Mouse (Mus musculus) Muller cell, postnatal 12 days (primary cell): Measurements from ENCODE around the gene Pla2g3.

Experiments used
- DNase-seq: peaks from one replicate; pipeline ENCODE4 v3.0.0-alpha.2; 2015; ENCODE audit errors: inconsistent ontology term

Pla2g3 gene

DNA sequence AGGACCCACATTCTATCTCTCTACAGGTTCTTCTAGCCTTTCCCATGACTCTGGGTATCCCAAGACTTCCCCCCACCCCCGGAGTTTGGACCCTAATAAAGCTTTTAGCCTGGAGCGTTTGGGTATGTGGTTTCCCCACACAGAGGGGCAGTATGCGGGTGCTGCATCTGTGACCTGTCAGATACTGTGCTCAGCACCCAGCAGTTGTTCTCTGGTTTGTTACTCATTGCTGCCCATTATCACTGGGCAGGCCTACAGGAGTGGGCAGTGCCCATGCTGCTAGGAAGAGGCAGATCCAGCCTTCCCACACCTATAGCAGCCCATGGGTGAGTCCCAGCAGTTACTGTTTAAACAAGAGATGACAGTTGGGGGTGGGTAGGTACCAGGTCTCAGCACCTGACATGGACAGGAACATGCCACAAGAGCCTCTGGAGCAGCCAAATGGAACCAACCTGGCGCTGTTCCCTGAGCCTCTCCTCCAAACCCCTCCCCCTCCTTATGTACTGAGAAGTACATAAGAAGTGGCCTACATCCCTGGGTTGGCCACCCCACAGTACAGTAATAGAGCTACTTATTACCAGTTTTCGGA is 48.8 kb downstream of the Pla2g3 start:
- no peak for DNase-seq

DNA sequence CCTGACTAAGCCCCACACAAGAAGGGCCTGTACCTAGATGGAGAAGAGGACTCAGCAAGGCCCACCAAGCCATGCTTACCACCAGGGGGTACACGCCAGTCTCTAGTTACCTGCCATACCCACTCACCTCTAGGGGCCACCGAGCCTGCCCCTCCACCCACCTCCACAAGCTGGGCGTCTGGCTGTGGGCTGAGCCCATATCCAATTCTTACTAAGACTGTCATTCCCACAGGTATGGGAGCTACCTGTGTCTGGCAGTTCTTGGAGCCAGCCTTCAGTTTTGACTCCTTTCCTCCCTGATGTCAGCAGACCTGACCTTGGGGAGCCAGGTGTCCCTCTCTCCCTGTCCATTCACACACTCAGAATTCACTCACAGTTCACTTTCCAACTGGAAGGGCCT is 49.6 kb downstream of the Pla2g3 start:
- DNase-seq, result no peak

DNA sequence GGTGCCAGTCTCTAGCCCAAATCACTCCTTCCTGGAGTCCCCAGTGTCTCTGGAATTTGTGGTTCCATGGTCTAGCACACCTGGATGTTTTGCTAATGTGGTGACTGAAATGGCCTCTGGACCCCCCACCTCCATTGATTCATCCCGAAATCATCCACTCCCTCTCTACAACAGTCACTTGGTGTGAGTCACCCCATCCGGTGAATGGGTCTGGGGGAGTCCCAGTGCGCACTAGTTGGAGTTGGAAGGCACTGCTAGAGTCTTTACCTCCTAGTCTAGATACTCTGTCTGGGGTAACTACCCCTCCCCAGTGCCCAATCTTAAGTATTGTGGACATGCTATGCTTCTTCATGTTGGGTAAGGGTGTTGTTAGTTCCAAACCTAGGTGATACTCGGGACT is 50.3 kb downstream of the Pla2g3 start:
- DNase-seq, result peak; percentile 45

DNA sequence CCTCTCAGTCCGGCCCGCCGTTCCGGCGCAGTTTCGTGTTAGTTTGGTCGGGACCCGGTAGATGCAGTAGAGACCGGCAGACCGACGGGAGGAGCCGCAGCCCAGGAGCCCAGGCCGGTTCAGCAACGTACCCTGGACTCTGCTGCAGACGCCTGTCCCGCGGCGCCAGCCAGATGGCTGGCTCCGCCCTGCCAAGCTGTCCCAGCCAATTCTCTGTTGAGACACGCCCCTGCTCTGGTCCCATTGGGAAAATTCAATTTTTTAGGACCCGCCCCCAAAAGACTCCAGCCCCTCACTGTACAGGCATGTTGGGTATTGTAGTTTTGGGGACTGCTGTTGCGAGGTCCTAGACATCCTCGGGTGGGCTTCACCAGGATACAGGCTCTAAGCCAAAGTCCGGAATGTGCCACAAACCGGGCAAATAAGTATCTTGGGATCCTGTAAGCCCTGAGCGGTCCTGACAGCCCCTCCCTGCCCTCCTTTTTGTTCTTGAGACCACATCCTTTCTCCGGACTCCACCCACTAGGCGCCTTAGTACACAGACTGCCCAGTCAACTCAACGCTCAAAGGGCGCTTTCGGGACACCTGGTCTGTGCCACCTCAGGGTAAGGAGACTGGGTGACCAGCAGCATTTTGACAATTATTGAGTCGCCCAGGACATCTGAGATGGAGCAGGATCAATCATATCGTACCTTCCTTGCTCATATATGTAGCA is 51.2 kb downstream of the Pla2g3 start:
- peak; percentile 92 for DNase-seq

DNA sequence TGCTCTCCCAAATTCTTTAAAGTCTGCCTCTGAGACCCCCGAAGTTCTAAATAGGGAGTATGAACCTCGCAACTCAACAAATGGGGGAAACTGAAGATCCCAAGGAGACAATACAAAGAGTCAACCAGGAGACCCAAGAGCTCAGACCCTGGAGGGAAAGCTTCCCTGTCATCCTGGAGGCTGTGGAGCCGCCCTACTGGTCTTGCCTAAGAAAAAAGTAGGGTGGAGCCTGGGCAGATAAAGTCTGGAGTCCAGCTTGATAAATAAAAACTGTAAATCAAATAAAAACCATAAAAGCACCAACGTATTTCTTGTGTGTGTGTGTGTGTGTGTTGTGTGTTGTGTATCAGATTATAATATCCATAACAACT is 51.7 kb downstream of the Pla2g3 start:
- no peak for DNase-seq

DNA sequence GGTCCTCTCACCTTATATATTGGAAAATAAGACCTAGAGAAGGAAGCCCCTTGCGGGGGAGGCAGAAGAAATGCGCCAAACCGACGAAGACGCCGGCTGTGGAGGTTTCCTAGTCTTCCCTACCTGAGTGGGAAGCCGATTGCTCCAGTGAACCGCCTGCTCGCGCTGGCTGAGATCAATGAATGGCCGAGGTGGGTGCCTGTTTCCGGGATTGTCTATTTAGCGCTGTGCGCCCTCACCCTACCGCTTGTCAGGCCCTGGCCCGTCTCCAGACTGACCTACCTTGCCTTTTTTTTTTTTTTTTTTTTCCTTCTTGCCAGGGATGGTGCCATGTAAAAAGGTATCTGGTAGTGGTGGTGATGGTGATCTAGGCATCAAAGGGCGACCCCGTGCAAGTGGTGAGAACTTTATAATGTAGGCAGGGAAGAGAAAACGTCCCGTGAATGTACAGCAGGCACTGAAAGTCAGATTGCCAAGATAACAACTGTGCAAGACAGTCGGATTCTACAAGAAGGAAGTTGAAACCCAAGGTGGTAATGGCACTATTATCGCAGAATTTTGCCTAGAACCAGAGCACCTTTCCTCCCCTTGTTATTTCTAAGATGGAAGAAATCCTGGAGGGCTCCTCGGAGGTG is 52.5 kb downstream of the Pla2g3 start, which contains the start of gene Smtn:
Gene Smtn (minus strand): TSS at position 162 of the 635 bp plus-strand sequence.
- no peak for DNase-seq

DNA sequence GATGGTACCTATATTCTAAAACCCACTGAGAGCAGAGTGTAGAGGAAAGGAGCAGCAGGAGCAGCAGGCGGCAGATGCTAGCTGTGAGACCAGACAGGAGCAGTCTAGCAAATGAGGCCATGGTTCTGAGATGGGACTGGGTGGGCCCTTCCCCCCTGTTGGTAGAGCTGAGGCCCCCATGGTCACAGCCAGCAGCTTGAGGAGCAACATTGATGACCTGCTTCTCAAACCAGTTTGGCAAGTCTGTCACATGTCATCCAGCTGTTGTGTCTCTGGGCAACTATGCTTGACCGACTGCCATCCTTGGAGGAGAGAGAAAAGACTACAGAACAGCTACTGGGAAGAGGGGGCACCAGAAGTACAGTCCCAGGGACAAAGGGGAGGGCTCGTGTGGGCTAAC is 53.8 kb downstream of the Pla2g3 start:
- DNase-seq, result no peak

DNA sequence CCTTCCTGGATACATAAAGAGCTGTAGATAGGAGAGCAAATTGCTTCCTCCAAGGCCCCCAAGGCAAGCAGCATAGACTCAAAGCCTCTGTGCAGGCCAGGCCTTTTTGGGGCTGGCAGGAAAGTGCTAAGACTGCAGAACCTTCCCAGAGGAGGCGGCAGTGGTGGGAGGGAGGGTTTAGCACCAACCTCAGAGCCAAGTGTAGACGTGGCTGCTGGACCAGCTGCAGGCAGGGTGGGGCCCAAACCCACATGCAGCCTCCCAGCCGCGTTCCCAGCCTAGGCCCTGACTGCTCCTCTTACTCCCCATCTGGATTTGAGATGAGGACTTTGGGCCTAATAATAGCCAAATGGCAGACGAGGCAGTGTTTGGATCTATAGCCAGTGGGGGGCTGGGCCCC is 54.9 kb downstream of the Pla2g3 start:
- DNase-seq, result no peak

DNA sequence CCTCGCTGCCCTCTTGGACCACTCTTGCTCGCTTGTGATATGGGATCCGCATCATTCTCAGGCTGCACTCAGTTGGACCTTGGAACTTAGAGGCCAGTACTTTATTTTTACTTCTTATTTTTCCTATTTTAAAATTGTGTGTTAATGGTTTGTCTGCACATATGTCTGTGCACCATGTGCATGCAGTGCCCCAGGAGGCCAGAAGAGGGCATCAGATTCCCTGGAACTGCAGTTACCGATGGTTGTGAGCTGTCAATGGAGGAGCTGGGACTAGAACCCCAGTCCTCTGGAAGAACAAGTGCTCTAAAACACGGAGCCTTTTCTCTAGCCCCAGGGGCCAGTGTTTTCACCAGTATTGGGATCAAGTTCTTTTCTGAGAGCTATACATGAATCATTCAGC is 56.3 kb downstream of the Pla2g3 start:
- DNase-seq, result no peak

DNA sequence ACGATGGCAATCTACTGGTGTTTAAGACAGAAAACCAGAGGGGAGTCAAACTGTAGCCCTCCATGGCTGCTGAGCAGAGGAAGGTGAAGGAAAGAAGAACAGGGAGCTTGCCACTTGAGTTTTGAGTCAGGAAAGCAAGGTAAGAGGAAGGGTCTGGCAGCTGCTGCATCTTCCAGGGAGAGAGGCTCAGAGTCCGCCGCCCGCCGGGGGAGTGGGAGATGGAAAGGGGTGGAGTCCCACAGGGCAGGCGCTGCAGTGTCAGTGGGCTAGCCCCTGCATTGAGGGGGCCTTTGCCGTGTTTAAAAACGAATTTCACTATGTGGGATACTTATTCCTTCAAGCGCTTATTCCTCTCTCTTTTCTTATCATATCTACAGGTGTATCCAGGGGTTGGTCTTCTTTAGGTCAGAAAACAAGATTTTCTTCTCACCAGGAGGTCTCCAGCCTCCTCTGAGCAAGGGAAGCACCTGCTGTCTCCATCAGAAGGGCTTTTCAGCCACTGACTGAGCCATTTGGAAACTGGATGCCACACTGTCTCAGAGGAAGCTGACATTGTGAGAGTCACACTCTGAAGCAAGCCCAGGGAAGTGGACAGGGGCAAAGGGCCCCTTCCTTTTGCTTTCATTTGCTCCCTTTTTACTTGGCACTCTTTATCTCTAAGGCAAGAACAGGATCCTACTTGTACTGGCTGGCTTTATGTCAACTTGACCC is 57.6 kb downstream of the Pla2g3 start:
- DNase-seq, result no peak

DNA sequence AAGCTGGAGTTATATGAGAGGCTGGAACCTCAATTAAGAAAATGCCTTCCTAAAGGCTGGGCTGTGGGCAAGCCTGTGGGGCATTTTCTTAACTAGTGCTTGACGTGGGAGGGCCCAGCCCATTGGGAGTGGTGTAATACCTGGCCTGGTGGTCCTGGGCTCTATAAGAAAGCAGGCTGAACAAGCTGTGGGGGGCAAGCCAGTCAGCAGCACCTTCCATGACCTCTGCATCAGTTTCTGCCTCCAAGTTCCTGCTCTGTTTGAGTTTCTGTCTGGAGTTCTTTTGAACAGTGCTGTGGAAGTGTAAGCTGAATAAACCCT is 58.1 kb downstream of the Pla2g3 start:
- DNase-seq, result no peak

DNA sequence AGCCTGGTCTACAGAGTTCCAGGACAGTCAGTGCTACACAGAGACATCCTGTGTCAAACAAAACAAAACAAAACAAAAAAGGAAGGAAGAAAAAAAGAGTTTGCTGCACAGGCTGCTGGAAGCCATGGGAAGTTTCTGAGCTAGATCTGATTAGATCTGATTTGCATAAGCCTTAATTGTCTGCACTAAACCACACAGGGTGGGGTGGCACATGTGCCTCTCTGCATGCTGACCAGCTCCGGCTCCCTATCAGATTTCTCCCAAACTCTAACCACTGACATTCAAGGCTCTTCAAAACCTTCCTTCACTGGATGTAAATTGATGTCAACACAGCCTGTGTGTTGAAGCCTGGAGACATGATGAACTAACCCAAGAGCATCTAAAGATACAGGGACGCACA is 59.0 kb downstream of the Pla2g3 start:
- no peak for DNase-seq

DNA sequence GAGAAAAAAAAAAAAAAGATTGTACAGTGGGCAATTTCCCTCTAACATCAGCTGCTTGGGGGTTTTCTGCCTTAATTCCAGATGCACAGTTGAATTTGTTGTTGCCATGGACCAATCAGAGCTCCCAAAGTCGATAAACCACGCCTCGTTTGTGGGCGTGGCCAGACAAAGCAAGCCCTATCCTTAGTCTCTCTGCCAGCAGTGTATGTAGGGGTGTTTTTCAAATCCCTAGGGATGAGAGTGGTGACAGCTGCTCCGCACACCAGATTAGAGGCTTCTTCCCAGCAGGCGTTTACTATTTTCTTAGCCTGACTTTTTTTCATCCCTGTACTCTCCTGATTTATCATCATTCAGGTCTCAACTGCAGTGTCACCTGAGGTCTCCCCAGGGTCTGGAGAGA is 59.9 kb downstream of the Pla2g3 start:
- no peak for DNase-seq

DNA sequence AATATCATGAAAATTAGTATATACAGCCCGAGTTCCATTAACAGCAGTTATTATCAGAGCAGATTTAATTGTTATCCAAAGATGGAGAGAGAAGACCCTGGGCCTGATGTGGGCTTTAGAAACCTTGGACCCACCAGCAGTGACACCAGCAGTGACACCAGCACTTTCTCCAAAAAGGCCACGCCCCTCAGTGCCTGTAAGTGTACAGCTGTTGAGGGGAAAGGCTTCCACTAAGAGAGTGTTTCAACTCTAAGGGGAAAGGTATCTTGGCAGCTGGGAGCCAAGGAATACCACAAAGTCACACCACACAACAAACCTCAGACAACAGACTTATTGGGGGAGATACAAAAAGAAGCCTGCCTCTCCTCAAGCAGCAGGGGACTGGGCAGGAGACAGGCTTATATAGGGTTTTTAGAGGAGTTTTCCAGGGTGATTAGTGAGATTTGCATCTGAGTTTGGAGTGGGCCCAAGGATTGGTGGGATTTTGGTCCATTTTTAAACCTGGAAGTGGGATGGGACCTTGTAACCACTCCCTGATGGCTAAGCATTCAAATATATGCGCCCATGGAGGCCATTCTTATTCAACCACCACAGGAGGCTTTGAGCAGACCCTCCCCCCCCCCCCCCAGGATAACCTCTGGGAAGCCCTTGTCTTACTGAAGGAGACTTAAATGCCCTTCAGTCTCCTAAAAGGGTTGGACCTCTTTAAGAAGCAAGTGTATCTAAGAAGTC is 60.6 kb downstream of the Pla2g3 start:
- DNase-seq, result no peak
